Mouse (Mus musculus) 416B (cell line): ENCODE results near the gene Daam1.

Source experiments
- DNase-seq: peaks from one replicate; pipeline ENCODE4 v3.0.0; 2011; ENCODE audit warnings: low read depth

Gene Daam1

DNA sequence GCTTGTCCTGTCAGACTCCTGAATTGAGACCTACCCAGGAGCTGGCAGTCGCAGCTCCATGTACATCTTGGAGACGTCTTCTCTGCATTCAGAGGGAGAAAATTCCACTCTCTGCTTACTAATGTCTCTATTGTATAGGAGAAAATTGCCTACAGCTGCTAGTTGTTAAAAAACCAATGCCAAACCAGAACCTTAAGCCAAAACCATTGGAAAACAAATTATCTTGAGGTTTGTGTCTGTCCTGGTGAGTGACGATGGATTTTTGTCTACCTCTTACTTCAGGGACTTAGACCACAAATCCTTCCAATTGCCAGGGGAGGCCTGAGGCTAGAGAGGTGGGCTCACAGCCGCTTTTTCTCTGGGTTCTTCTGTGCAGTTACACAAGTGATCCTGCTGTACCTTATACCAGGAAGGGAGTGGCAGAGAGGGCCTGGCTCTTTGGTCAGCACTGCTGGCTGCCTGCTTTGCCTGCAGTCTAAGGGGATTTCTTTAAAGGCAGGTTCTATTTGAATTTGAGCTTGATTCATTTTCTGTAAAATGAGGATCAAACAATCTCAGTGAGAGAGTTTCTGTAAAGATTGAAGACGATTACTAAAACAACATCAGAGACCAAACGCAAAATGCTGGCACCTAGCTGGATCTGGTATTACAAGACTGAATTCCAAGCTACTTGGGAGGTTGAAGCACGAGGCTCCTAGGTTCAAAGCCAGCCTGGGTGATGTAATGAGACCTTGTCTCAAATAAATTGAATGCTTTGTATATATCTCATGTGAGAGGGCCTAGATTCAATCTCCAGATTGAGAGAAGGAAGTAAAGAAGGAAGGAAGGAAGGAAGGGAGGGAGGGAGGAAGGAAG lies 68.0 kb downstream of the Daam1 start:
- DNase-seq = no peak

- peak; percentile 45 for DNase-seq
These were observed 68.7 kb downstream of the Daam1 start for GRCm38 (mm10) chr12:71899566-71899965.

- no peak for DNase-seq
These were observed 70.3 kb downstream of the Daam1 start for GRCm38 (mm10) chr12:71901211-71901610.

GRCm38 (mm10) chr12:71901859-71902258 lies 71.0 kb downstream of the Daam1 start:
- no peak for DNase-seq

GRCm38 (mm10) chr12:71902317-71902716 lies 71.4 kb downstream of the Daam1 start:
- no peak for DNase-seq

DNA sequence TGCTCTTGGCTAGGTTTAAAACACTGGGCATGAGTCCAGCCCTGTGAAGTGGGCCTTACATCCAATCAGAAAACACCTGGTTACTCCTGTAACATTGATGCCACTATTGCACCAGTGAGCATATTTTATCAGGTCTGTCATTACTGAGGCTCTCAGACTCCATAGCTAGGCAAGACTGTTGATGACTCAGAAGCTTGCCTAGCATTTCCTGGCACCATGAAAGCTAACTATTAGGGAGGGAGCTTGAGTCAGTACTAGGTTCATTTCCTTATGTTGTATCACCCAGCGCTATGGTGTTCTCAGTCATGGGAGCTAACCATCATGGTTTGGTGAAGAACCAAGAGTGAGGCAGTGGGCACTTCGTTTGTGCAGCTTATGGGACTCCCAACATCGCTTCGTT lies 72.3 kb downstream of the Daam1 start:
- peak; percentile 50 for DNase-seq

DNA sequence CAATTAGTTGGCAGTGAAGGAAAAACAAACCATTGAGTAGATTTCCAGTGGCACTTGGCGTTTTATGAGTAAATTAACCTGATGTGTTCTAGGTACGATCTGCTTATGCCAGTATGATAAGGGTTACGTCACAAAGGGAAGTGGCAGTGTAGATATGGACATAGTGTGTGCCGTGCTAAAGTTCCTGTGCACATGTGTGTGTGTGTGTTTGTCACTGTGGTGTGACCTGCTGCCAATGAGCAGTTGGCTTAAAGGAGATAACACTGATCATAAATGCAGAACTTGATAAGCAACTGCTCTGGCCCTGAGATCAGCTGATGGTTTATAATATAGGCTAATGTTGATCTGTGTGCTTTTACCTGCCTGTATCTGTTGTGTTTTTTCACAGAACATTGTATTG lies 73.4 kb downstream of the Daam1 start:
- DNase-seq = peak; percentile 85

- no peak for DNase-seq
These were observed 74.0 kb downstream of the Daam1 start for GRCm38 (mm10) chr12:71904926-71905325.

DNA sequence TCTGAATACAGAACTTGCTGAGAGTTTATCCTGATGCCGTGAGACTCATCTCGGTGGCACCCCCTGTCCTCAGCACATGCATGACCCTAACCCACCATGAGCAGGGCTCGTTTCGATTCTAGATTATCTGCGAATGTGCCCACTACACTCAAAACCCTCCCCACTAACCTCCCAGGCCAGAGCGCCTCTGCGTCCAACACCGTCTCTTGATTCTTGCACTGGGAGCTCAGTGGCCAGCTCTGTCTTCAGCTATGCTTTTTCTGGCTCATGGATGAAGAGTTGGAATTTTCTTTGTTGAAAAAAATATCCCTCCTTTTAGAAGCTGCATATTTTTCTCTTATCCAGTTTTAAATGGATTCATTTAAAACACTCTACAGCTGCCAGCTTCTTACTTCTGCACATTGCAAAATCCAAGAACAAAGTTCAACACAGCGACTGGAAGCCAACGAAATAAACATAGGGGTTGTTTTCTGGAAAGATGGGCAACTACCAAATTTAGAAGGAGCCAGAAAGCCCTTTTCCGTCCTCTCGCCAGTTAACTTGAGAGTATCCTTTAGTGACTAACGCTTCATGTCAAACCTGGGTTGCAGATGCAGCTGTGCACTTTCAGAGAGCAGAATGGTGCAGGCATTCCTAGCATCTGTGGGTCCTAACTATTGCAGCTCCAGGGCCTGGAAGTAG lies 74.9 kb downstream of the Daam1 start:
- DNase-seq = no peak

DNA sequence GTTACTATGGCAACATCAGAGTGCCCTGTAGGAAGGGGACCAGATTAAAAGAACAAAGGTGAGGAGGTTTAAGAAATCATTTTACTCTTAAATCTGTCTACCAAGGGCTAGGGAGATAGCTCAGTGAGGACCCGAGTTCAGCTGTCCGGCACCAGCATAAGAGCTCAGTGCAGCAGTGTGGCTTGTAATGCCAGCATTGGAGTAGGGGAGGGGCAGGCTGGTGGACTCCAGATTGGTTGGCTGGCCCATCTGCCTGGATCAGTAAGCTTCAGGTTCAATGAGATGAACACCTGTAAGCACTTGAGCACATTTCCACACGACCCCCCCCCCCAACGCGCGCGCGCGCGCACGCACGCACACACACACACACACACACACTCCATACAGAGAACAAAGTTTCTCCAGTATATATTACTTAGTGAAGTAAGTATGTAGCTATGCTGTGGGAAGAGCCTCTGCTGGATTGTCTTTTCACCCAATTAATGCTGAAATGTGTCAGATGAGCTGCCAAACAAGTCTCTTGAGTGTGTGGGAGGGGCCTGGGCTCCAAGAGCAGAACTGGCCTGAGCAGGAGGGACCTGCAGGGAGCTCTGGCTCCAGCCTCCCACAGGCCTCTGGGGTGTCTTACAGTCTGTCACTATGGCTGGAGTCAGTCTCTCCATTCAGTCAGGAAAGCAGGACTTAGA lies 75.8 kb downstream of the Daam1 start:
- no peak for DNase-seq

GRCm38 (mm10) chr12:71908984-71909383 lies 78.1 kb downstream of the Daam1 start:
- DNase-seq = no peak

- DNase-seq = no peak
These were observed 79.4 kb downstream of the Daam1 start for GRCm38 (mm10) chr12:71910246-71910645.

GRCm38 (mm10) chr12:71912262-71912661 lies 81.4 kb downstream of the Daam1 start:
- DNase-seq = no peak

DNA sequence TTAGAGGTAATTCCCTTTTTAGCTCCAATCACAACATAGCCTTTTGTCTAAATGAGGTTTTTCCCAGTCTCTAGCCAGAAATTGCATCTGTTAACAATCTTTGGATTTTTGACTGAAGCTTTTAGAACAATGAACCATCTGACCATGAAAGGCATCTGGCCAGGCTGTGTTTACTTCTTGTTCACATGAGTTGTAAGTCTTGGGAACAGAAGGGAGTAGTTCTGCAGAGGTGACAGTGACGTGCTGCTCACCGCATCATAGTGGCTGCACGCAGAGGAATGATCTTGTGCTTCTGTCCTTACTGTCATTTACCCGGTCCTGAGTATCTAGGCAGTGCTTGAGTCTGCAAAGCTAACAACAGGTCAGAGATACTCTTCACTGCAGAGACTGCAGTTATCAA lies 88.3 kb downstream of the Daam1 start:
- DNase-seq = no peak

- no peak for DNase-seq
These were observed 89.1 kb downstream of the Daam1 start for GRCm38 (mm10) chr12:71919962-71920361.

- DNase-seq = no peak
These were observed 92.0 kb downstream of the Daam1 start for GRCm38 (mm10) chr12:71922827-71923381.

GRCm38 (mm10) chr12:71924978-71925529 lies 94.2 kb downstream of the Daam1 start:
- no peak for DNase-seq

DNA sequence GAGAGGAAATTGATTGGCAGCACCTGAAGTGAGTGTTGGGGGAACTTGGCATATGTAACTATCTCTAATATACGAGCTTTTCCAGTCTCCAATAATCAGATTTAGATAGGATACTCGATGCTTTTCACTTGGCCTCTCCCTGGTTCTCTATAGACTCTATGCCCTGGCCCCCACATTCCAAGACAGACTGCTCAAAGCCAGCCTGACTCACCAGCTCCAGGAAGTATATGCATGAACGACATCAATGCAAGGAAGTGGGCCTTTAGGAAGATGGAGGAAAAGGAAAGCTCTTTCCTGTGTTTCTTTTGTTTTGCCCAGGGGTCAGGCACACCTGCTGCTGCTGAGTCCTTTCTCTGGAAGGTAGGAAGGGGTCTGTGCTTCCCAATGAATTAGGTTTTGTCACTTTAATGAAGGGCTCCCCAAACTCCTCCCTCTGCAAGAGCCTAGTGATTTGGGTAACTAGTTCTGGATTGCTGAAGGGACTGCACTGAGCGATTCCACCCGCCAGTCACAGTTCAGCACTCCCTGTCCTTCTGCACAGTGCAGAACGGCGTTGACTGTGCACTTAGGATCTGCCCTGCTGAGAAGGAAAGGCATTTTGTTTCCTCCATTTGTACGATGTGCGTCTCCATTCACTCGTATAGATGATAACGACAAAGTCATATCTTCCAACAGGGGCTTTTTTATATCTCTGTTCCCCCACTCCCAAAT lies 95.3 kb downstream of the Daam1 start:
- DNase-seq = no peak

DNA sequence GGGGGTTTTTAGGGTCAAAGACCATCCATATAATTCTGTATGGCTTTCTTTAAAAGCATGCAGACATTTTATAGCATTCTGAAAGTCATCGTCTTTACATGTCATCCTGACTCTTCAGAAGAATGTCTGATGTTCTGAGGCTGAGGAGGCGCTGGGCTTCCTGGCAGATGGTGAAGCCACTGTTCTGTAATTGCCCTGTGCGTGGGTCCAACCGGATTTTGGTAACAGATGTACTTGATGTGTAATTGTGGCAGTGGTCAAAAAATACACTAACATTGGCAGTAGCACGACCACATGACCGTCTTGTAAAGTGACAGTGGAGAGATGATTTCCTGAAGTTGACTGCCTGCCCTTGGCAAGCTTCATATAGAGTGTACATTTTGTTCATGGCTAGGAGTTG lies 97.2 kb downstream of the Daam1 start:
- peak; percentile 58 for DNase-seq

DNA sequence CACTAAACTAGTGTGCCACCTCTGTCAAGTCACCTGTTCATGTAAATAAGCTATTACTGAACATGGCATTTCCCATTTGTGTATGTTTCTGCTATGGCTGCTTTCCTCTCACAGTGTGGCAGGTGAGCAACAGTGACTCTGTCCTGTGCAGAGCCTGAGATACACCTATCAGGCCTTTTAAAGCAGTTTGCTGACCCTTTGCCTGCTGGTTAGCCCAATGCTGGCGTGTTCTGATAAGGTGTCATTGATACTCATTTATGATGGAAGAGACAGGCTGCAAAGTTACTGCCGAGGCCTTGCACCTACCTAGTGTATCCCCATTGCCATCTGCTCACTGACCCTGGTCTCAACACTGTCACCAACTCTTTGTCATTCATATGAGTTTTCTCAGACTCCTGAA lies 99.0 kb downstream of the Daam1 start:
- no peak for DNase-seq
